Mouse (Mus musculus): ENCODE results near the gene Macrod2.

DNA sequence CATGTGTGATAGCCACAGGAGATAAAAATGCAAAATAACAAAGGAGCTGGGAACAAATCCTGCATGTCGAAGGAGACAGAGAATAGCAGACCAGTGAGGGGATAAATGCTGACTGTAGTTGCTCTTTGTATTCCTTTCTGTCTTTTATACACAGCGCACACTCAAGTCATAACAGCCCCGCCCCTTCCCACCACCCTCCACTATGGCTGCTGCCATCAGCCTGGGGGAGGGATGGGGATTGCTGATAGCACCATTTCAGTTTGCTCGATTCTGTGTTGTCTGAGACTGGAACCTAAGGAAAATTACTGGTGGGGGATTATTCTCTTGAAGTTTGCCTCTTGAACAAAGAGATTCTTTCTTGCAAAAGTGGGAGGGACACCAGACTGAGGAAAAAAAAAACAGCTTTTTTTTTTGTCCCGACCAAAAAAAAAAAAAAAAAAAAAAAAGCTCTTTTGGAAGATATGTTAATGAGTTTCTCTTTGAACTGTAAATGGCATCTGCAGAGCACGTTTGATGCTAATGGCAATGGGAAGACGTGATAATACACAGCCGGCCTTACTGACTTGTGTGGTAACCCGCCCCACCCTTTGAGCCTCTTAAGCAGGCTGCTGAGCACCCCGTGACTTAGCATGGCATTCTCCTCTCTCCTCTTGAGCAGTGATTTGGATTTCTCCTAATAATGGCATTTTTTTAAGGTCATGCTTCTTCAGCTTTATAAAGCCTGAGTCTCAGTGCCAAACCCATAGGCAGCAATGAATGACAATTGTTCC is 1768.6 kb downstream of the Macrod2 start:
- TF ChIP-seq POLR2A (IDR thresholded peaks at IDR 0.05; ENCODE audit: borderline replicate concordance, insufficient read depth, low read length) (no peak), CTCF (IDR thresholded peaks at IDR 0.05; ENCODE audit: borderline replicate concordance, insufficient read depth, low read depth, low read length) (no peak)

Measured in cerebellum, adult 2 months (tissue).